Mouse (Mus musculus): ENCODE measurements at regions not wholly inside any gene's neighbourhood (a gene's known extent, or its start where the extent isn't known, plus 50 kb on each side); places are given as distances from the start of the nearest gene placed in this dataset.
"Not testable (repeated sequence)": the region's sequence is repeated elsewhere in the genome, so short reads cannot be mapped to it uniquely, and the experiment has no call there.

DNA sequence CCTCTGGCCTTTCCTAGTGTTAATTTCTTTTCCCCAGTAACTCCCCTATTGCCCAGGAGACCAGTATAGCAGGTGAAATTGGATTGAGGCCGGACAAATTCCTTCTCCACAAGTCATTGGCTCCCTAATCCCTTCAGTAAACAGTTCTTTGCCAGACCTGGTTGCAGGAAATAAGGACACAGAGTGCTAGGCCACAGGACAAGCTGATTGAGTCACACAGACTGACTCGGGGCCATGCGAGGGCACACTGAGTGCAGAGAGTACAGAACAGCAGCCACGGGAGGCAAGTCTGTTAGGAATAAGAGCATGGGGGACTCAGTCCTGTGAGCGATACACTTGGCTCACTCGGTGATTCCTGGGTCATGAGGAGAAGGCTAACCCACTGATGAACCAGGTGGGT lies 134.3 kb upstream of the Ajap1 start:
- DNase-seq: no peak

DNA sequence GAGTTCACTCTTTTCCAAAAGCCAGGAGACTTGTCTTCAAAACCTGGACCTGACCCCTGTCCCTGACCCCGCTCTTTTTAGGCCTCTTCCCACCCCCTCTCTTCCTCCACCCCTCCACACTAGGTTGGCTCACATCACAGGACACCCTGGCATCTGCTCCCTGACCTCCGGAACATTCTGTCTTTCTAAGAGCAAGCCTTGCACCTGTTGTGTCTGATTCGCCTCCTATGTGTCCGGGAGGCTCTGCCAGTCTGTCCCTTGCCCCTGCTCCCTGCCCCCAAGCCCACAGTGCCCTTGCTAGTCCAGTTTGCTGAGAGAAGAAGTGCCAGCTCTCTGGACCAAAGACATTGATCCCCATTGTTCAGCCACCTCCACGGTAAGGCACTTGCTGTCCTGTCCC lies 138.3 kb upstream of the Ajap1 start:
- no peak for DNase-seq

DNA sequence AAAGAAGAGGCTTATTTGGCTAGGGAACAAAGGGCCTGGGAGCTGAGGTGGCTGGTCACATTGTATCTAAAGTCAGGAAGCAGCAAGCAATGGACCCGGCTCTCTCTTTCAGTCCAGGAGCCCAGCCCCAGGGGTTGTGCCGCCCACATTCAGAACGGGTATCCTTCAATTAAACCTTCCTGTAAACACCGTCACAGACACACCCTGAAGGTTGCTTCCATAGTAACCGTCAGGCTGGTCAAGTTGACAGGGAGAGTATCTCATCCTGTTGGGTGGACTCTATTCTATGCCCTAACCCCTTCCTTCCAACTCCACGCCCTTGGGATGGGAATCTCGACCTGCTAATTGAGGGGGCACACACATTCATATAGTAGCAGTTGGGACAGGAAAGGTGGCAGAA lies 148.6 kb upstream of the Ajap1 start:
- DNase-seq: no peak

- no peak for DNase-seq
Observed at GRCm38 (mm10) chr4:153632056-153632455, 149.4 kb upstream of the Ajap1 start.

GRCm38 (mm10) chr4:153632551-153632950 lies 149.9 kb upstream of the Ajap1 start:
- DNase-seq: no peak

DNA sequence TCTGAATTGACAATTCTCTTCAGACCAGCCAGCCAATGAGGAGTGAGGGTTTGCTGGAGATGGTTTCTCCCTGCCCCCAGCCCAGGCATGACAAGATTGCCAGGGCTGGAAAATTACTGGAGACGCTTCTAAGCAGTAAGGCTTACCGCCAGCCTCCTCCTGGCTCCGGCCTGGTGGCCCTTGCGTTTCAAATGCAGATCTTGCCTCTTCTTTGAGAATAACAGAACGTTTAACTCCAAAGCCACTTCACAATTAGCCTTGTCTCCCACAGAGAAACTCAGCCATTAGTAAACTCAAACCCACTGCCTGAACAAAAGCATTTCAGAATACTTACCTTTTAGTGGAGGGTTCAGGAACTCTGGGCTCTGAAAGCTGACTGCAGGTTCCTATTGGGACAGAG lies 150.6 kb upstream of the Ajap1 start:
- DNase-seq: no peak

DNA sequence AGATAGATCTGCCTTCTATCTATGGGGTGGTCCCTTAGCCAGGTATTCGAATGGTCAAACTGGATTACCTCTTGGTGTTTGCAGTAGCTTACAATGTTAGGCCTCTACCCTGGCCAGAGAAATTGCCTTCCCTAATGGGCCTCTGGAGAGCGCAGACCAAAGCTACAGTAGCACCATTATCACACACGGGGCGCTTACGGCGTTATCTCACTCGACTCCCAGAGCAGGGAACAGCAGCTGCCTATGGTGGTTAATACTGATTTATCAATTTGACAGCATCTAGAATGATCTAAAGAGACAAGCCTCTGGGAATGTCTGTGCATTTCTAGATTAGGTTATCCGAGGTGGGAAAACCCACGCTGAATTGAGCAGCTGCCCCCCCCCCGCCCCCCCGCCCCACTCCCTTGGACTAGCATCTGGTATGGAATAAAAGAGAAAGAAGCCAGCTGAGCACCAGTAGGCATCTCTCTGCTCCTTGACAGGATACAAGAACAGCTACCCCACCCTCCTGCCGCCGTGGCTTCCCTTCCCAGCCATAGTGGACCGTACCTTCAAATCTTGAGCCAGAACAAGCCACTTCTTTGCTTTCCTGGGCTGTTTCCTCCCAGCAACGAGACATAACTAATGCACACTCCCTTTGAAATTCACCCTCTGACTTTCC lies 151.7 kb upstream of the Ajap1 start:
- DNase-seq: no peak

DNA sequence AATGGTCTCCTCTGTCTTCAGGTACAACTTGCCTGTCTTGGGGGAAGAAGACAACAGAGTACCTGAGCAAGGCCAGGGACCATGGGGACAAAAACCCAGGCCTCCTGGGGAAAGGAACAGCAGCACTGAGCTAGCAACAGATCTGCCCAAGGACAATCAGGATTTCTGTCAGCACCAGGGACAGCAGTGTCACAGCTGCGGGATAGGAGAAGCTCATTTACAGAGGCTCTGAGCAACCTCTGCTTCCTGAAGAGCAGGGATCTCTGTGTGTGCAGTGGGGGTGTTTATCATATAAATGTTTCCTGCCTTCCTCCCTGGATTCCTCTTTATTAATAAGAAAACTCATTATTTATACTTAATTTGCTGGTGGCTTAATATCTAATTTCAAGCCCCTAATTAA lies 155.4 kb upstream of the Ajap1 start:
- DNase-seq: no peak

DNA sequence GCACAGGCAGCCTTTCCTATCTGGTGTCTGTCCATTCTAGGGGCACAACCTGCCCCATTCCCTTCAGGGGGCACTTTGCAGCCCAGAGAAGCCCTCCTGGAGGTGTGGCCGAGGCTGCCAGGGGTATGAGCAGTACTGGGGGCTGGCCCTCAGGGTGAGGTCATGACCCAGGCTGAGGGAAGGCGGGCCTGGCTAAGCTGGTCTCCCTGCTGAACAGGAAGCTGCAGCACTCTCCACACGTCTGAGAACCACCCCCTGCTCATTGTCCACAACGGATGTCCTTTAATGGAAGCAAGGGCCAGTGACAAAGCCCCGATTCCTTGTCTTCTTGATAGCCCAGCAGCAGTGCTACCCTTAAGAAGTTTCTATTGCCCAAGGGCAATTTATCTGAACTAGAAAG lies 169.2 kb upstream of the Ajap1 start:
- no peak for DNase-seq

DNA sequence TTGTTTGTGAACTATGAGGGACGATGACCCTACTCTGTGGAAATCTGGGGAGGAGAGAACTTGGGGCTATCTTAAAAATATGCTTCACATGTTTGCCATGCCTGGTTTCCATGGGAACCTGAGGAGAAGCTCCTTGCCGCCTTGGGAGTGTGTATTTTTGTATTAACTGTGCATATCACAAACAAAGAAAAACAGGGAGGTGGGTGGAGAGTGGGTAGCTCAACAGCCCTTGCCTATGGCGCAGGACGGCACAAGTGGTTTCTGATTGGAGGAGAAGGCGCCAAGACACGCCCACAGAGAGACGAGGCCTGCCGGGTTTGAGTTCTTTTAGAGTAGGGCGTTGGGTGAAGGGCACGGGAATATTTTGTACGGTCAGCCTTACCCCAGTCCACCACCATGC lies 170.2 kb upstream of the Ajap1 start:
- DNase-seq: no peak

GRCm38 (mm10) chr4:153662731-153663130 lies 180.1 kb upstream of the Ajap1 start:
- no peak for DNase-seq

DNA sequence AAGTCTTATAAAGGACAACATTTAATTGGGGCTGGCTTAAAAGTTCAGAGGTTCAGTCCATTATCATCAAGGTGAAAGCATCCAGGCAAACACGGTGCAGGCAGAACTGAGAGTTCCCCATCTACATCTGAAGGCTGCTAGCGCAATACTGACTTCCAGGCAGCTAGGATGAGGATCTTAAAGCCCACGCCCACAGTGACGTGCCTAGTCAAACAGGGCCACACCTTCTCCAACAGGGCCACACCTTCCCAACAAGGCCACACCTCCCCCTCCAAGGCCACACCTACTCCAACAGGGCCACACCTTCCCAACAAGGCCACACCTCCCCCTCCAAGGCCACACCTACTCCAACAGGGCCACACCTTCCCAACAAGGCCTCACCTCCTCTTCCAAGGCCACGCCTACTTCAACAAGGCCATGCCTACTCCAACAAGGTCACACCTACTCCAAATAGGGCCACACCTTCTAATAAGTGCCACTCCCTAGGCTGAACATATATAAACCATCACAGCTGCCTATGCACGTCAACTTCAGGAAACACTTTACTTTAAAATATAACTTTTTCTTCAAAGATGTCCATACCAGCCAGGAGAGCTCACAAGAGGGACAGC lies 184.1 kb upstream of the Ajap1 start:
- DNase-seq: not testable (repeated sequence)

DNA sequence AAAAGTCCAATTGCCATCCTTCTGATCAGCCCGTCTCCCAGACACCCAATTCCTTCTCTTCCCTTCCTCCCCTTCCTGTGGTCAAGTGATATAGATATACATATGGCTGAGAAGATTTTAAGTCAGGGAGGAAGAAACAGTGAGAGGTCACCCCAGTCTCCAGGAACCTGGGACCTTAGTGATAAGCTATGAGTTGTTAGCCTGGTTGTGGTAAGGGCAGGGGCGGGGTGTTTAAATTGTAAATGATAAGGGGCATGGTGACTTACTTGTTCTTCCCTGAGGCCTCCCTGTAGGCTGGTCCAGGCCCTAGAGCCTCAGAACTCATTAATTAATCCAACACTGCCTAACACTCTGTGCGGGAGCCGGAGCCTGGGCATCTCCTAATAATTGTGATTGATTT lies 186.5 kb upstream of the Ajap1 start:
- DNase-seq: no peak

DNA sequence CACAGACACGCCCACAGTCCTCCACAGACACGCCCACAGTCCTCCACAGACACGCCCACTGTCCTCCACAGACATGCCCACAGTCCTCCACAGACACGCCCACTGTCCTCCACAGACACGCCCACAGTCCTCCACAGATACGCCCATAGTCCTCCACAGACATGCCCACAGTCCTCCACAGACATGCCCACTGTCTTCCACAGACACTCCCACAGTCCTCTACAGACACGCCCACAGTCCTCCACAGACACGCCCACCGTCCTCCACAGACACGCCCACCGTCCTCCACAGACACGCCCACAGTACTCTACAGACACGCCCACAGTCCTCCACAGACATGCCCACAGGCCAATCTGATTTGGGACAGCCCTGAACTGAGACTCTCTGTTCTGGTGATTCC lies 187.6 kb upstream of the Ajap1 start:
- no peak for DNase-seq

GRCm38 (mm10) chr4:153675431-153675830 lies 192.8 kb upstream of the Ajap1 start:
- DNase-seq: no peak

GRCm38 (mm10) chr4:153679151-153679550 lies 196.5 kb upstream of the Ajap1 start:
- no peak for DNase-seq

- DNase-seq: no peak
Observed at GRCm38 (mm10) chr4:153688441-153688840, 205.8 kb upstream of the Ajap1 start.

DNA sequence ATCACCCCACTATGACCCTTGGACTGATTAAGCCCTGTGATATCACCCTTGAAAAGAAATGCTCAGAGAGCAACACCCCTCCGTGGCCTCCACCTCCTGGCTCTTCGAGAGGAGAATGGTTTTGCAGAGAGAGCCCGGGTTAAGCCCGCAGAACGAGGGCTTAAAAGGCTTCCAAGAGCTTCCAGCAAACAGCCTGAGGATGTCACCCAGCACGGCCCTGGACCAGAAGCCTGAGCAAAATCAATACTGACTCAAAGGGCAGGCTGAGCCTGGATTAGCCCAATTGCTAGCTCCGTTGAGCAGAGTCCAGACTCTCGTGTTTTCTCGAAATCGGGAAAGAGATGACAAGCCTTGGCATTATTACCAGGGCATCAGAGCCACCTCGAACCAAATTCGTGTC lies 211.3 kb upstream of the Ajap1 start:
- DNase-seq: no peak

GRCm38 (mm10) chr4:153696426-153697040 lies 213.9 kb upstream of the Ajap1 start:
- no peak for DNase-seq

DNA sequence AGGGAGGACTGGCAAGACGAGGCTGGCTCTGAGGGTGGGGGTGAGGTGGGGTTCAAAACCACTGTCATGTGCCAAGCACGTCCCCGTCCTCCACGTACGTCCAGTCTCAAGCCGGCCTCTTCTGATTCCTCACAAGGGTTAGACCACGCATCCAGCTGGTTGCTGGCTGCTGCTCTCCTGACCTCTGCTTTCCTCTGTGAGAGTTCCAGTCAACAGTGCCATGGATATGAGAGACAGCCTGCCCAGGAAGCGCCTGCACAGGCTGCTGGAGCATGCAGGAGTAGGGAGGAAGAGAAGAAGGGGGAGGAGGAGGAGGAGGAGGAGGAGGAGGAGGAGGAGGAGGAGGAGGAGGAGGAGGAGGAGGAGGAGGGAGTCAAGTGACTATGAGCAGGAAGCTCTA lies 224.6 kb upstream of the Ajap1 start:
- no peak for DNase-seq

DNA sequence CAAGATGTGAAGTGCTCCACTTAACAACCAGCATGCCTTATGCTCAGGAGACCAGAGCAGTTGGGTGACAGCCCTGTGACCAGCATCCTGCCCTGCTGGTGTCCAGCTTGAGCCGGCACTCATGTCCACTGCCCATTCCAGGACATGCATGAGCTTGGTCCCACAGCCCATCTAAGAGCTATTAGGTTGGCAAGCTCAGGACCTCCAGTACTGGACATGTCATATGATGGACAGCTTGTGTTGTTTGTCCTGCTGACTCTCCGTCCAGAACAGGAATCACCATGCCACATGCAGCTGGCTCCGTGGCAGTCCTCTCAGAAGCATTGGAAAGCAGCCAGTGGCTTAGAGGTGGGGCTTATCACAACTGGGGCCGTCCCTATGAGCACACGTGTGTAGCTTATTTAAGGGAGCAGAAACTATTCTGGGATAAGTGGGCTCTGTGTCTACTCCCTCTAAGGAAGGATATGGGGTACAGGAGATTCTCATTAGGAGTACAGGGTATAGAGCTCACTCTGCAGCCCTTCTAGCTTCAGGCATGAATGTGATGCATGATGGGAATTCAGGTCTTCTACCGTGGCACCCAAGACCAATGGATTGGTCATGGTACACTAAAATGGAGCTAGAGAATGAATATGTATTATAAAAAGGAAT lies 232.5 kb upstream of the Ajap1 start:
- no peak for DNase-seq

GRCm38 (mm10) chr4:153717273-153717672 lies 234.7 kb upstream of the Ajap1 start:
- no peak for DNase-seq

DNA sequence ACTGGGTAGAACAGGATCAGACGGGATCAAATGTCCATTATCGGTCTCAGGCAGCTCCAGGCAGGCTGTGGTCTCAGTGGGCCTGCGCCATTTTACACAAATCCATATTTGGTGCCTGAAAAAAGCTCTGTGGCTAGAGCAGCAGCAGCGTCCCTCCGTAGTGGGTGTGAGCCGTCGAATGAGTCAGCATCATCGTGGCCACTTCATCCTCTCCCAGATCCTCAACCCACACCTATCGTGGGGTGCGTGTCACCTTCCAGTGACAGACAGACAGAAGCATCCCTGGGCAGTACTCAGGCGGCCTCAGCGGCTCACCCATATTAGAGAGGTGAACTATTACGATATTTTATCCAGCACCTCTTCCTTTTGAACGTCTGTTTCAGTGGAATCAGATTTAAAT lies 233.0 kb upstream of the A430005L14Rik start:
- no peak for DNase-seq

DNA sequence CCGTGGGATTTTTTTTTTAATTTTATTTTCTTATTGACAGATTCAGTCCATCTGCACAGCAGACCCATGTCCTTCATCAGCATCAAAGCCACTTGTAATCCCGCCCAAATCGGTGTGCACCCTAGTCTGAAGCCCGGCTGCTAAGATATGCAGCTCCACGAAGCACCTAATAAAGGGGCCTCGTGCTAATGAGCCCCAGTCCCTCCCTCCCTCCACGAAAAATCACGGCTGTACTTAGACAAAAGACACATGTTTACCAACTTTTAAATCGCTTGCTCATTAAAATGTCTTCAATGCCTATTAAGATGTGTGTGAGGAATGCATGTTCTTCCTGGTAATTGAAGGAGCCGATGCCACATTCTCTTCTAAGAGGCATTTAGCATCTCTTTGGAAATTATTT lies 229.8 kb upstream of the A430005L14Rik start:
- DNase-seq: no peak

All from cerebellum, postnatal 36 days (tissue).